Mouse (Mus musculus) lung, embryonic 14.5 days (tissue): ENCODE results near the gene Irak2. TPM values are rescaled to one million over a fixed set of nuclear protein-coding genes. Genes with fewer than 3 reads are reported as not detected.

Source experiments
- ATAC-seq: fragments of 200-750 bp; cut with Nextera tagmentation; 2 replicates; pipeline ENCODE4 v1.8.0; 2017; ENCODE audit warnings: mild to moderate bottlenecking, moderate TSS enrichment, moderate library complexity; ENCODE audit not compliant: insufficient read depth
- DNase-seq: peaks from one replicate; pipeline ENCODE4 v3.0.0-alpha.2; 2015
- H3K27ac ChIP-seq: fragments of 300-500 bp; sonication (generic); 2 replicates; pipeline ENCODE4 v1.5.1; 2014; ENCODE audit warnings: low read depth, mild to moderate bottlenecking, moderate library complexity
- H3K27me3 ChIP-seq: fragments of 300-500 bp; sonication (generic); 2 replicates; pipeline ENCODE4 v1.6.1; 2014; ENCODE audit warnings: low read length, control low read depth; ENCODE audit not compliant: insufficient read depth
- H3K36me3 ChIP-seq: fragments of 300-500 bp; sonication (generic); 2 replicates; pipeline ENCODE4 v1.6.1; 2014; ENCODE audit warnings: control low read depth; ENCODE audit not compliant: insufficient read depth
- H3K4me1 ChIP-seq: fragments of 300-500 bp; sonication (generic); 2 replicates; pipeline ENCODE4 v1.6.1; 2014; ENCODE audit warnings: antibody characterized with exemption, control low read depth; ENCODE audit not compliant: insufficient read depth
- H3K4me2 ChIP-seq: fragments of 300-500 bp; sonication (generic); 2 replicates; pipeline ENCODE4 v1.6.1; 2014; ENCODE audit warnings: mild to moderate bottlenecking
- H3K4me3 ChIP-seq: fragments of 300-500 bp; sonication (generic); 2 replicates; pipeline ENCODE4 v1.5.1; 2014; ENCODE audit warnings: low read depth, low read length
- H3K9ac ChIP-seq: fragments of 300-500 bp; sonication (generic); 2 replicates; pipeline ENCODE4 v1.6.1; 2014
- H3K9me3 ChIP-seq: fragments of 300-500 bp; sonication (generic); 2 replicates; pipeline ENCODE4 v1.6.1; 2016; ENCODE audit warnings: low read depth, low read length, control low read depth
- CTCF ChIP-seq: IDR thresholded peaks from 2 replicates; pipeline ENCODE4 v1.5.1; 2016; ENCODE audit warnings: antibody characterized with exemption, low read depth
- WGBS: fragments of 180-500 bp; shearing (Covaris S2); extraction: QIAGEN DNeasy Blood & Tissue Kit; methylation state at CpG from one replicate; pipeline ENCODE4 v1.1.7; 2014; 5-methylcytosine and 5-hydroxymethylcytosine counted together
- microRNA-seq: library from miRNA; unstranded; fragments of <30 nt; microRNA quantifications from one replicate; pipeline ENCODE4, GENCODE M21; 2016; ENCODE audit warnings: borderline number of aligned reads
- polyA plus RNA-seq: library from polyadenylated mRNA; unstranded; fragments of >200 nt; fragmentation: Nextera tagmentation; extraction: Ambion mirVana; gene quantifications from 2 replicates; pipeline ENCODE4 v1.2.1, GENCODE M21; 2014

The Irak2 gene
- polyA plus RNA-seq, 1 experiment from 2014 or later = 3.1 TPM

- no peak for TF ChIP-seq CTCF
- WGBS = 42% methylated on average over 1 of the region's 1 CpGs
These were observed 104.8 kb downstream of the Irak2 start for GRCm38 (mm10) chr6:113743111-113743510.

More at GRCm38 (mm10) chr6:113743111-113743510, 104.8 kb downstream of the Irak2 start:
- Histone ChIP-seq H3K9me3 (no peaks in the 10 kb centered on the region), H3K4me2 (no peak overlapping the region), H3K4me3 (no peak overlapping the region), H3K36me3 (peaks cover 4% of the 10 kb centered on the region; the same call in 1 of the 2 replicates), H3K9ac (no peak overlapping the region), H3K4me1 (no peaks in the 10 kb centered on the region), H3K27me3 (peaks cover 10% of the 10 kb centered on the region), H3K27ac (no peak overlapping the region)
- ATAC-seq (no peak), DNase-seq (no peak)

Small RNA genes lying within 50 kb of the gene (microRNA-seq; reads per million reads assigned to microRNA genes)
- gene Mir7042 = not detected

Other genes with a start within 250 kb of the Irak2 start
- gene Ttll3, start 249.2 kb upstream of the Irak2 start, polyA plus RNA-seq = 2.2 and 2.5 TPM in 2 replicates
- gene Rpusd3, start 219.1 kb upstream of the Irak2 start, polyA plus RNA-seq = 15.7 and 18.8 TPM in 2 replicates
- not detected in 2 replicates for gene Cidec, start 202.7 kb upstream of the Irak2 start, polyA plus RNA-seq
- gene Jagn1, start 195.9 kb upstream of the Irak2 start, polyA plus RNA-seq = 70.0 and 76.4 TPM in 2 replicates
- 12.0 and 12.2 TPM in 2 replicates for gene Il17re, start 180.0 kb upstream of the Irak2 start, polyA plus RNA-seq
- gene Il17rc, start 167.0 kb upstream of the Irak2 start, polyA plus RNA-seq = 7.7 and 9.1 TPM in 2 replicates
- gene Creld1, start 155.2 kb upstream of the Irak2 start, polyA plus RNA-seq = 20.7 and 27.0 TPM in 2 replicates
- gene Prrt3, start 136.5 kb upstream of the Irak2 start, polyA plus RNA-seq = 0.05 and 0.16 TPM in 2 replicates
- gene Emc3, start 106.8 kb upstream of the Irak2 start, polyA plus RNA-seq = 92.8 and 97.6 TPM in 2 replicates
- gene Fancd2, start 106.8 kb upstream of the Irak2 start, polyA plus RNA-seq = 15.4 and 15.7 TPM in 2 replicates
- gene Fancd2os, start 37.8 kb upstream of the Irak2 start, polyA plus RNA-seq = 0.17 TPM in 1 of 2 replicates, not detected in the other
- gene Brk1, start 33.7 kb upstream of the Irak2 start, polyA plus RNA-seq = 227 and 239 TPM in 2 replicates
- 42.2 and 42.7 TPM in 2 replicates for gene Vhl, start 14.5 kb upstream of the Irak2 start, polyA plus RNA-seq
- gene Tatdn2, start 58.6 kb downstream of the Irak2 start, polyA plus RNA-seq = 1.2 and 1.5 TPM in 2 replicates
- 0.34 TPM in 1 of 2 replicates, not detected in the other for gene Ghrl, start 81.4 kb downstream of the Irak2 start, polyA plus RNA-seq
- 286 and 295 TPM in 2 replicates for gene Sec13, start 102.3 kb downstream of the Irak2 start, polyA plus RNA-seq